Mouse (Mus musculus): ENCODE results near the gene Cd300lf.

Gene Cd300lf

DNA sequence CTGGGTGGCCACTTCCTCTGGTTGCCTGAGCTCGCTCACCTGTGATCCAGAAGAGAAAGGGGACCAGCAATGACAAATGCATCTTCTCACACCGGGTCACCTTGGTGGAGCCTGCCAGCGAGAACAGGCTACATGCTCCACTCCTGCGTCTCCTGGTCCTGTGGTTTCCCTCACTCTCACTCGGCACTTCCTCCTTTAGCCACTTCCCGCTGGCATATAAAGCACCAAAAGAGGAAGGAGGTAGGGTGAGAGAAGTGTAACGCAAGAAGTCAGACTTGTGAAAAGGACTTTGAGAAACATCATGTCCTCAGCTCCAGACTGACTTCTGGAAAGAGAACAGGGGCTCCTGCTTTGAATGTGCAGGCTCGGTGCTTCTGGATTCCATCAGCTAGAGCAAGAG, at the start of gene Cd300lf:
Gene Cd300lf (minus strand): TSS at position 193 of the 400 bp plus-strand sequence.
- in situ Hi-C loops (cut with MboI, MseI) = no loop called here

DNA sequence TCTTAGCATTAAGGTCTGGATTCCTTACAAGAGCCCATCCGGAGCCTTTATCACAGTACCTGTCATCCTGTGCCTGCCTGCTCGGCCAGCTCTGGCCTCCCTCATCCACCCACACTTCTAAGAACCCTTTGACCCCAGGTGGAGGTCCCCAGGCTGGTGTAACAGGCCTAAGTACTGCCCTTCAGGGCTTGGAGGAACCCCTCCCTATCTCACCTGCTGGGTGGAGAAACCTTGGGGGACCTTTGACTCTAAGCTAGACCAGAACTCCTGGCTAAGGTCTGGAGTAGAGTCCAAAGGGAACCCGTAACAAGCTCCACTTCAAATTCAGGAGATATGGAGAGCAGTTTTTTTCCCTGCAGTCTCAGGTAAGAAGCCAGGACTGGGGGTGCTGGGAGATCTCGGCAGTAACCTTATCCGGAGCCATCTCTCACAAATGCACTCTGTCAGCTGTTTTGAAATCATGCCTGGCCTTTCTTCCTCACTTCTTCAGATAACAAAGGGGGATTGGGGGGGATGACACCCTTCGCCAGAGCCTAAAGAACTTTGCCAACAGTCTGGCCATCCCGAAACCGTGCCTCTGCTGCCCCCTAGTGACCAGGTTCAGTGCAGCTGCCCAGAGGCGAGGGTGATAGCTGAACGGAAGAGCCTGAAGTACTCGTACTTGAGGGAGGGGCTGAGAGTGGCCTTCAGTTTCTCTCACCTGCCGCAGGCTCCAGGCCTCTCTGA, 48.3 kb upstream of the Cd300lf start:
- in situ Hi-C loops (cut with MboI, MseI) = no loop called here

DNA sequence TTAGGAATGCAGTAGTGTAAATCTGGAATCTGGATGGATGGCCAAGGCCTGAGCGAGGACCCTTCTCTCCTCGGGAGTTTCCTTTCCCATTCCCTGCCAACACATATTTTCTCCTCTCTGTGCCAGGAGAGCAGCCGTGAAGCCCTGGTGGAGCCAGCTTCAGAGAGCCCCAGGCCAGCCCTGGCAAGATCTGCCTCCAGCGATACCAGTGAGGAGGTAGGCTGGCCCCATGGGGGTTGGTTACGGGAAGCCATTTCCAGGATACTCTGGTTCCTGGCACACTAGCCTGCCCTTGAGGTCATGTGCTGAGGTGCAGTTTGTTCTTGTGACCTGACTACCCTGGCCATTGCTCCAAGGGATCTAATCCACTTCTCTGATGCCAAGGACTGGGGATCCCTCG, 46.1 kb upstream of the Cd300lf start:
- in situ Hi-C loops (cut with MboI, MseI) = no loop called here

DNA sequence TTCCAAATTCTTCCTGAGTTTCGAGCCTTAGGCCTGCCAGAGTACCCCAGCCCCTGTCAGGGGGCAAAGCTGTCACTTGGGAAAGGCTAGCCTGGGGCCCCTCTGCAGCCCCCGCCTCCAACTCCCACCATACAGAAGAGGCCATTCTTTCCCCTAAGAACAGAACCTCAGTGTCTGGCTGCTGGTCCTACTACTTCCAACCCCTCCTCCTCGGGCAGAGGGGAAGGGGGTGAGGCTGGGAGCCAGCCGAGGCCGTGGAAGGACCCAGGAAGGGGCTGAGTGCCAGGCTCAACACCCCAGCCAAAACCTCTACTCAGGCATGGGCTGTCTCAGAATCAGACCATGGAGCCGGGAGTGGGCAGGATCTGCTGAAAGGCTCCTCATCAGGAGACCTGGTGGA, 45.4 kb upstream of the Cd300lf start:
- in situ Hi-C loops (cut with MboI, MseI) = no loop called here

DNA sequence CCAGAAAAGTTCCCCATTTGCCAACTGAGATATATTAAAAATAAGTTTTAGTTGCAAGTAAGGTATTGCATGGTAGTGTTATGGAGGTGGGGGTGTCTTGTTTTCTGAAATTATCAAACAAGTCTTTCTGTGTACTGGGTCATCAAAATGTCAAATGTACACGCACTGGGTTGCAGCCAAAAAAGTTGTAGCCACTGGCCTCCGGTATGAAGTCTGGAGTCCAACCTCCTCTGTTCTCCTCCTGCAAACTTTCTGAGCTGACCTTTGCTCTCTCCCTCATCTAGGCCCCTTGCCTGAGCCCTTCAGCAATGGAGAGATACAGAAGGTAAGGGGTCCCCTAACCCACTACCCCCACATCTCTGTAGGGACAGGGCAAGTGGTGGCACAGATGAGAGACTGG, 45.0 kb upstream of the Cd300lf start:
- in situ Hi-C loops (cut with MboI, MseI) = no loop called here

DNA sequence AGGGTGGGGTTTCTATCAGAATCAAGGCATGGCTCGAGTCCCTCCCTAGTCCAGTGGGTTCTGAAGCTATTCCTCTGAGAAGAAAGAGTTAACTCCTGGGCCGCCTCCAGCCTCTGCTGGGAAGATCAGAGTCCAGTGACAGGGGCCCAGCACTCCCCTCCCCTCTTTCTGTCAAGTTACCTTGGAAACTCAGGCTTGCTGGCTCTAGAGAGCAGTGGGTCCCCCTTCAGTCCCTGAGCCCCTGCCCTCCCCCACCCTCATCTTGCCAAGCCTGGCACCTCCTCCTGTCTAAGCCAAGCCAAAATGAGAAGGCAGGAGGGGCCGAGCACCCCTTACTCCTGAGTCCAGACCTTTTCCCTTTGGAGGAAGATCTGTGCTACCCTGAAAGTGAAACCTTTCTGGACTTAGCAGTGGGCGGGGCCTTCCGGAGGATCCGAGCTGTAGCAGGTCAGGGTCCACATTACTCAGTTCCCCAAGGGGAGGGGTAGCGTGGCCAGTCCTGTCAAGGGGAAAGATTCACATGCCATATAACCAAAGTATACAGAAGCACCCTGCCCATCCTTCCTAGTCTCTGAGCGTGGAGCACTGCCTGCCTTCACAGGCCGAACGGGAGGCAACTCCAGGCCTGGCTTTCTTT, 43.9 kb upstream of the Cd300lf start:
- in situ Hi-C loops (cut with MboI, MseI) = no loop called here

DNA sequence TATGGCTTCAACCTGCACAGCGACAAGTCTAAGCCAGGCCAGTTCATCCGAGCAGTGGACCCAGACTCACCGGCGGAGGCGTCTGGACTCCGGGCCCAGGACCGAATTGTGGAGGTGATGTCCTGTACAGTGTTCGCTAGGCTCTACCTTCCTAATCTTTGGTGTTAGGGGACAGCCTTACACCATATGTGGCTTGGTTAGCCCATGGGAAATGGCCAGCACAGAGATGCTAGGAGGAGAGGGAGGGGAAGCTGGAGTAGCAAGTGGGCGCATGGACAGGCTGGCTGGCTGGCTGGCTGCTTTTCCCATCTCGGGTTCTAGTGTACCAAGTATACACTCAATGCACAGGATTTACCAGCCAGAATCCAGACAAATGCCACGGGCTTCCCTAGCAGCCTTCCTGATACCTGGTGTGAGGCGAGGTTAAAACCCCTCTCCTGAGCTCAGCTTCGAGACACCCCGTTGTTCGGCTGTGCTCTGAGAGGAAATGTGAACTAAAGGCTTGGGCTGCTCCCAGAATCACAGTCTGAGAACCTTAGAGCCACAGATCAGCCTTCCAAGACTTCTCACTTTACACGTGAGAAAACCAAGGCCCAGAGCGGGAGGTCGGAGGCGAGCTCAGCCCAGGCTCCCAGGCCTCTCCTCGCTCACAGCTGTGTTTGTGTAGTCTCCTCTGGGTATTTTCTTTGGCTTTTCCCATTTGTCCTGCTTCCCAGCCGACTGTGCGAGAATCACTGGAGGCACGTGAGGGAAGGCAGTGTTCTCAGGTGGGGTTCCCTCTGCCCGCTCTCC, 42.8 kb upstream of the Cd300lf start:
- in situ Hi-C loops (cut with MboI, MseI) = no loop called here

DNA sequence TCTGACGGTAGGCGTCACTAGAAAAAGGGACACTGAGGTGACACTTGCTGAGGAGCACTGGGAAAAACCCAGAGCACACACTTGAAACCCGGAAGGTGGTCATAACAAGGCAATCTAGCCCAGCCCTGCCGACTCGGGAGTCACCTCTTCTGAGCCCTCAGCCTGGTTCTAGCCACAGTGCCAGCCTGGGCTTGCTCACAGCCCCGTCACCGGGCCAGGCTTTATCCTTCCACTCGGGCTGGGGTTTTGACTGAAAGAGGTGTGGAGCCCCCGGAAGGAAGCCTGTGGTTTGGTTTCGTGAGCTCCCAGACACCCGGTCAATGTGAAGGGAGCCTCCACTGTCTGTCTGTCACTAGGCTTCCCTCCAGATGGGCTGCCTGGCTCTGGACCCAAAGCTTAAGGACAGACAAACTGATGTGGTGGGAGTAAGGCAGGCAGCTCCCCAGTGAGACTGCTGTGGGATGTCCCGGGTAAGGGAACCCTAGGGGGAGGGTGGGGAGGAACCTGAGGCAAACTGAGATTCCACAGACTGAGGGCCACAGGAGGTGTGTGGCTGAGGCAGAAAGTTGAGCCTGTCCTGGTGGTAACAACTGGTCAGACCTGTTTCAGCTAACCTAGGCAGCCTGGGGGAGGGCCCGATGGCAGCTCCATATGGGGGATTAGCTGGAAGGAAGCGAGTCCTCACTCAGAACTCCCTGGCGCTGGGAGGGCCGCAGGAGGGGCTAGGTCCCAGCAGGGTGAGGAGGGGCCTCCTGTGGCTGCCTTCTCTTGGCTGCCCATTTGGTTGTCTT, 40.0 kb upstream of the Cd300lf start:
- in situ Hi-C loops (cut with MboI, MseI) = no loop called here

DNA sequence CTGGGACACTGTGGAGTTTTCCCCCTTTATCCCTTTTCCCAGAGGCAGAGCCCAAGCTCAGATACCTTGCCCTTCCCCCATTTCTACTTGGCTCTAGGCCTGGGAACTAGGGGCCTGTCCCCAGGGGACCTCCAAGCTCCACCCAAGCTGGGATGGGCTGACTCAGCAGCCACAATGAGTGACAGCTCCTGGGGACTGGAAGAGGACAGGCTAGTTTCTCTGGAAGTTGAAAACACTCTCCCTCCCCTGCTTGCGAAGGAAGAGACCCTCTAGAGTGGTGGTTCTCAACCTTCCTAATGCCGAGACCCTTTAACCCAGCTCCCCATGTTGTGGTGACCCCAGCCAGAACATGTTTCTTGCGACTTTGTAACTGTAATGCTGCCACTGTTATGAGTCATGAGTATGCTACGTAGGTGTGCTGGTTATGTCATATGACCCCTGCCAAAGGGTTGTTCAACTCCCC, 39.1 kb upstream of the Cd300lf start:
- in situ Hi-C loops (cut with MboI, MseI) = no loop called here

DNA sequence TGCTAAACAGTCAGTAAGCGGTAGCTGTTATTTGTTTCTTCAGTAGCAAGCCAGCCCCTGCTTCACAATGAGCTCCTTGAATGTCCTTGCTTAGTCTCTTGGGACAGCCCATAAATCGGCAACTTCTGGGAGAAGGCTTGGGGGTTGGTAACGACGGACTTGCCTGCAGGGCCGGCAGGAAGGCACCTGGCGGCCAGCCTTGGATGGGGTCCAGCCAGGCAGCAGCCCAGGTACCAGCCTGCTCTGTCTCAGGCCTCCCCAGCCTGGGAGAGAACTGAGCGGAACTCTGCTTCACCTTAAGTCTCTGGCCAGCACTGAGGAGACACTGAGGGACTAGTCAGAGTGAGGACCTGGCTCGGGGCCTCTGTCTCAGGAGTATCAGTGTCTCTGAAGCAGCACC, 37.3 kb upstream of the Cd300lf start:
- in situ Hi-C loops (cut with MboI, MseI) = no loop called here

DNA sequence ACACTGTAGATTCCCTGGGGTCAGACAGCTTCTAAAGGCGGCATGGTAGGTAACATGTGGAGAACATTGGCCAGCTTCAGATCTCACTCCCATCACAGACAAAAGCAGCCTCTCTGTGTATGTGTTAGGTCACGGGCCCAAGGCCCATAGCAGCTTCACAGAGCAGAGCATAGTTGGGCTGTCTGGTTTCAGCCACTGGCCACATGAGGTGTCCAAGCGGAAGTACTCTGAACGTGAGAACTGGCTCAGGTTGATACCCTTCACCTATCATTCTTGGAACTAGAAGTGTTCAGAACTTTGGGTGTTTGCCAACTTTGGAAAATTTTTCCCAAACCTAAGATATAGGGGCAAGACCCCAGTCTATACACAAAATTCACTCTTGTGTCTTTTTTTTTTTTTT, 35.6 kb upstream of the Cd300lf start:
- in situ Hi-C loops (cut with MboI, MseI) = loop anchor here (10.0 kb wide), 1 partner anchor 105 kb away; the partner anchor contains the start of gene Fdxr

DNA sequence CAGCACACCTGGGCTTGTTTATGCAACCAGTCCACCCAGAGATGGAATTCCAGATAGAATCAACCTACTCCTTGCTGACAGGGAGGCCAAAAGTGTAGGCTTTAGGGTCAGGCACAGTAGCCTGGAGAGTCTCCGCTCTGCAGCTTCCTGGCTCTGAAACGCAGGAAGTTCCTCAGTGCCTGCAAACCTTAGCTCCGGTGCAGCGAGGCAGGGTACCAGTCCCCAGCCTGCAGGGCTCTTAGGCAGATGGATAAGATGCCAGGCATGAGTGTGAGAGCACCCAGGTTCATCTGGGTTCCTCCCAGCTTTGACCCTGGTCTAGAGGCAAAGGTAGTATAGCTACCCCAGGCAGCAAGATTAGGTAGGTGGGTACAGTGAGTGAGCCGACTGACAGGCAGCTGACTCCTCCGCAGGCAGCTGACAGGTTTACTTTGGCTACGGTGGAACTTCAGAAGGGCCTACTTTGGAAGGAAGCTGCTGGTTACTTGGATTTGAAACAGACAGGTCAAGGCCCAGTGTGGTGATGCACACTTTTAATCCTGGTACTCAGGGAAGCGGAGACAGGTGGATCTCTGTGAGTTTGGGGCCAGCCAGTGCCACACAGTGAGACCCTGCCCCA, 33.9 kb upstream of the Cd300lf start:
- in situ Hi-C loops (cut with MboI, MseI) = loop anchor here (10.0 kb wide), 1 partner anchor 107 kb away; the partner anchor contains the start of gene Fdxr

DNA sequence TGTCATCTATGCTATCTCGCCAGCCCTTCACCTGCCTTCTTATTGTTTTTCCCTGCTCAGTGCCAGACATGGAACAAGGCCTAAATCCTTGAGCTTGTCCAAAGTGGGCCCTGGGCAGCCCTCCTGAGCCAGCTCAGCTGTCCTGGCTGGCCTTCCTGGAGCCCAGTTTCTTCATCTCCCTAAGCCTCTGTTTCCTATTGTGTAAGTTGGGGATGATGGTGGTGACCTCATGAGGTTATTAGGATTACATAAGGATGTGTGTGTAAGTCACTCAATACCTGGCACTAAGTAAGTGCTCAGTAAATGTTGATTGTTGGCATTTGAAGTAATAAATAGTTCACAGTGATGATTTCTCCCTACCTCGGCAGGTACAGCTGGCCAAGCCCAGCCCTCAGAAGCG, 33.0 kb upstream of the Cd300lf start:
- in situ Hi-C loops (cut with MboI, MseI) = loop anchor here (10.0 kb wide), 1 partner anchor 108 kb away; the partner anchor contains the start of gene Fdxr

DNA sequence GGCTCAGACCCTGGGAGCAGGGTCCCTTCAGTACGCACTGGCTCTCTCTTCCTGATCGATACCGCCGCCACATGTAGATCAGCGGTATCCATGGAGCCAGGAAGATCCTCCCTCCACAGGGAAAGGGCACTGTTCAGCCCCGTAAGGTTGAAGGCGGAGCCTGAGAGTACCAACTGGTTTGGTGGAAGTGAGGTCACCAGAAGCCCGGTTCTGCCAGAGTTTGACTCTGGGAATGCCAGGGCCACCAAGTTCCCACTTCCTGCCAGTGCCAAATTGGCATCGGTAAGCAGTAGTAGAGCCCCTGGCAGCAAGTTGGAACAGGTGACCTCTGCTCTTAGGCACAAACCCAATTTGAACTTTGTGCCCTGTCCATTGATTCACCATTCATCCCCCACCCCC, 31.2 kb upstream of the Cd300lf start:
- in situ Hi-C loops (cut with MboI, MseI) = loop anchor here (10.0 kb wide), 1 partner anchor 110 kb away; the partner anchor contains the start of gene Fdxr

DNA sequence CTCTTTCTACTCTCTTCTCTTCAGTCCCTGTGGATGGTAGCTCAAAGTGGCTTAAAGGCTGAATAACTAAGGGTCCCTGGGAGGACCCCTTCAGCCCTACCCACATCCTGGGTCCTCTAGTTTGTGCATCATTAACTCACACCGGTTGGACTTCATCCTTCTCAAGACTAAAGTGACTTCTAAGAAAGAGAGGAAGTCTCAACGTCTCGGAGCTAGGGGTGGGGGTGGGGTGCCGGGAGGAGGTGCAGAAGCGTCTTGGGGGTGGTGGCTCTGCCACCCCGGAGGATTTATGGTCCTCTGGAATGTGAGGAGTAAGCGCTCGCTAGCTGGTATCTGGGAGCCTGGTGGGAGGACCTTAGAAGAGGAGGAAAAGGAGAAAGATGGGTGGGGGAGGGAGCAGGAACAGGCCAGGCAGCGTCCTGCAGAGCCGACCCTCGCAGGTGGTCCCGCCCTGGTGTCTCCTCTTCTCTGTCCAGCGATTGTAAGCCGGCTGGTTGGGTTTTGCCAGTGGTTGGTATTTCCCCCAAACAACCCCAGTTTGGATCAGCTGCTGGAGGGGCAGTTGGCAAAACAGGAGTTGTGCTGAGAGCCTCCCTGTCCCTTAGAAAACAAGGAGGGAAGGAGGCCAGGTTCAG, 30.7 kb upstream of the Cd300lf start:
- in situ Hi-C loops (cut with MboI, MseI) = loop anchor here (10.0 kb wide), 1 partner anchor 110 kb away; the partner anchor contains the start of gene Fdxr

DNA sequence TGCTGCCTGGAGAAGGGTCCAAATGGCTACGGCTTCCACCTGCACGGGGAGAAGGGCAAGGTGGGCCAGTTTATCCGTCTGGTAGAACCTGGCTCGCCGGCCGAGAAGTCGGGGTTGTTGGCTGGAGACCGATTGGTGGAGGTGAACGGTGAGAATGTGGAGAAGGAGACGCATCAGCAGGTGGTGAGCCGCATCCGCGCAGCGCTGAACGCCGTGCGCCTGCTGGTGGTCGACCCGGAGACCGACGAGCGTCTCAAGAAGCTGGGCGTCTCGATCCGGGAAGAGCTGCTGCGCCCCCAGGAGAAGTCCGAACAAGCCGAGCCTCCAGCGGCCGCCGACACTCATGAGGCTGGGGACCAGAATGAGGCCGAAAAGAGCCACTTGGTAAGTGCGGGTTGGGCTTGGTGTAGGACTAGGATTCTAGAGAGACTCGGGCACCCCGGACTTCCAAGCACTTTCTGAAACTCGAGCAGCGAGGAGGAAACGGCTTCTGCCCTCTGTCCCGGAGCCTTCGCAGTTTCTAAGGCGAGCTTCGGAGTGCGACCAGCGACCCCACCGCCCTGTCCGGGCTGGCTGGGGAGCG, 29.9 kb upstream of the Cd300lf start:
- in situ Hi-C loops (cut with MboI, MseI) = loop anchor here (10.0 kb wide), 1 partner anchor 111 kb away; the partner anchor contains the start of gene Fdxr

DNA sequence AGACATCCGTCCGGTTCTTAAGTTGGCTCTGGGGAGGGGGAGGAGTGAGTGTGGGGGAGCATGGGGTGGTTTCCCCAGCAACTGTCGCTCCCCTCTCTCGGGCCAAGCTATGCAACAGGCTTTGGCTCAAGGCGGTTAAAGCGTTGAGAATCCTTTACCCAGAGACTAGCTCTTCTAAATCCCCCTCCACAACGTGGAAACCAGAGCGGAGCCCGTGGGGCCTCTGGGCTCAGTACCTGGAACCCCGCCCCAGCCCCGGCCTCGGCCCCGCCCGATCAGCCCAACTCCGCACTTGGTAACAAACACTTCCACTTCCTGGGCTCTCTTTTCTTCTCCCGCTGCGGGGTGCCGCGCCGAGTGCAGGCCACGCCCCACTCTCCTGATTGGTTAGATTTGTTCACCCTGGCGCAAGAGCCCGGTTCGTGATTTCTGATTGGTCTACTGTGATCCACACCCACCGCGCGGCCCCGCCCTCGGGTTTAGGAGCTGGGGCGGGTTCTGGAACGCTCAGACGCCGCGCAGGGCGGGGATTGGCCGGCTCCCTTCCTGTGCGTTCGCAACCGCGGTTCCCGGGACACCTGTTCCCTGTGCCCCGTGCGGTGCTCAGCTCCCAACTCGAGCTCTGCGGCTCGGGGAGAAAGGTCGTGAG, 29.2 kb upstream of the Cd300lf start, which contains the start of gene Slc9a3r1:
Gene Slc9a3r1 (plus strand): TSS at position 510 of the 649 bp plus-strand sequence.
- in situ Hi-C loops (cut with MboI, MseI) = loop anchor here (10.0 kb wide), 1 partner anchor 112 kb away; the partner anchor contains the start of gene Fdxr

DNA sequence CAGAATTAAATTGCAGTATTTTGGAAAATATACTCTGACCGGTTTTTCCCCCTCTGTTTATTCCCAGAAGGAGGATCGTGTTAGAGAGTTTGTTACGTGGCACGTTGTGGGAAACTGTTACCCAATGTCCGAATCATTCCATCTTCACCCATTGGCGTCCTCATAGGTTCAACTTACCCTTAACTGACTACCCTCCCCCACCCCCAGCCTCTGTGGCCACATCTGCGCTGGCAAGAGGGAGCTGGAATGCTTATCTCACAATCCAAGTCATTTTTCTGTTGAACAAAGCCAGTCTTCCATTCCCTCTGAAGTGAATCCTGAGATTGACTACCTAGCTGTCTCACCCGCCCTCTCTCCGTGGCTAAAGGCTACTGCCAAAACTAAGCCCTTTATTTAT, 28.4 kb upstream of the Cd300lf start:
- in situ Hi-C loops (cut with MboI, MseI) = loop anchor here (10.0 kb wide), 1 partner anchor 113 kb away; the partner anchor contains the start of gene Fdxr
